Mouse (Mus musculus) erythroblast, embryonic 14.5 days (primary cell): ENCODE data around the gene Lpcat1.

Experiments
- GATA1 ChIP-seq: IDR thresholded peaks from 2 replicates; pipeline ENCODE4 v1.6.1; 2012; ENCODE audit warnings: low read length, inconsistent platforms, mixed read lengths
- TAL1 ChIP-seq: IDR thresholded peaks from 3 replicates; pipeline ENCODE4 v1.6.1; 2012; ENCODE audit warnings: low read length, inconsistent platforms, mixed read lengths

GRCm38 (mm10) chr13:73432466-73433149, 34.4 kb upstream of the Lpcat1 start:
- TF ChIP-seq TAL1 (no peak), GATA1 (no peak)
